Comparison of ENCODE assay signal across 9 mouse cellular contexts in genomic region chr3:129823293-129823692, GRCm38 (mm10). TPM values are rescaled to one million over a fixed set of nuclear protein-coding genes. Genes with fewer than 3 reads are reported as not detected.
DNase-seq lines count a peak whose midpoint lies in the region; ATAC-seq lines count a peak whose summit lies in the region.
"Had no signal": no experiment of that assay in that cellular context is flagged by ENCODE, and none has a peak within 500 bp of the region (broad histone marks: within the 10 kb centered on the region; RNA-seq: fewer than 3 reads in every experiment).

No protein-coding gene starts in this region.

- no peaks in the 10 kb centered on the region for H3K27me3 ChIP-seq in heart, embryonic 11.5 days (ENCODE audit: control insufficient read depth, insufficient read depth, low read length)
- H3K27me3 ChIP-seq in neural tube, embryonic 12.5 days (replicated peaks), result no peaks in the 10 kb centered on the region
- no peaks in the 10 kb centered on the region for H3K27me3 ChIP-seq in neural tube, embryonic 15.5 days (replicated peaks)
- H3K27me3 ChIP-seq: limb, embryonic 15.5 days had no signal

- H3K27ac ChIP-seq in heart, embryonic 11.5 days (ENCODE audit: low read depth, low read length), result no peak overlapping the region
- H3K27ac ChIP-seq in neural tube, embryonic 12.5 days, result no peak overlapping the region
- H3K27ac ChIP-seq in neural tube, embryonic 15.5 days (replicated peaks), result no peak overlapping the region
- H3K27ac ChIP-seq: limb, embryonic 15.5 days had no signal

- H3K36me3 ChIP-seq in heart, embryonic 11.5 days (ENCODE audit: control insufficient read depth, insufficient read depth, low read length), result peaks cover 13% of the 10 kb centered on the region
- H3K36me3 ChIP-seq in neural tube, embryonic 12.5 days, result peaks cover 31% of the 10 kb centered on the region
- peaks cover 16% of the 10 kb centered on the region for H3K36me3 ChIP-seq in neural tube, embryonic 15.5 days

- H3K4me1 ChIP-seq in heart, embryonic 11.5 days (ENCODE audit: control insufficient read depth, insufficient read depth, low read length), result no peaks in the 10 kb centered on the region
- H3K4me1 ChIP-seq in neural tube, embryonic 12.5 days, result no peaks in the 10 kb centered on the region
- peaks cover 3% of the 10 kb centered on the region; the same call in 1 of the 2 replicates for H3K4me1 ChIP-seq in neural tube, embryonic 15.5 days
- H3K4me1 ChIP-seq: limb, embryonic 15.5 days had no signal

- no peak for ATAC-seq in heart, embryonic 11.5 days (replicated peaks; ENCODE audit: insufficient number of reproducible peaks, low FRiP score, low TSS enrichment)
- ATAC-seq in neural tube, embryonic 12.5 days (ENCODE audit: low FRiP score, low read depth), result 0 out of 2 replicates have a peak, but pooled peaks have one; percentile 53
- no peak for ATAC-seq in neural tube, embryonic 15.5 days (ENCODE audit: low FRiP score)
- ATAC-seq in megakaryocyte progenitor cell, adult 5-6 weeks (replicated peaks; ENCODE audit: poor library complexity), result peak; percentile 92

- H3K4me3 ChIP-seq in heart, embryonic 11.5 days (ENCODE audit: low read depth, low read length), result no peak overlapping the region
- H3K4me3 ChIP-seq in neural tube, embryonic 12.5 days, result no peak overlapping the region
- no peak overlapping the region for H3K4me3 ChIP-seq in neural tube, embryonic 15.5 days (replicated peaks)
- H3K4me3 ChIP-seq: limb, embryonic 15.5 days had no signal

- DNase-seq in heart, adult 11 months, result peak; percentile 76
- peak; percentile 27 for DNase-seq in embryo, embryonic 11.5 days (ENCODE audit: low read depth, low spot score)
- no peak for DNase-seq in spleen, postnatal 14 days (ENCODE audit: low spot score in 2 of 2)
- DNase-seq in kidney, postnatal 4 days, result no peak

- no peak overlapping the region for H3K4me2 ChIP-seq in heart, embryonic 11.5 days
- no peak overlapping the region for H3K4me2 ChIP-seq in neural tube, embryonic 12.5 days (replicated peaks)
- no peak overlapping the region for H3K4me2 ChIP-seq in neural tube, embryonic 15.5 days
- H3K4me2 ChIP-seq: limb, embryonic 15.5 days had no signal

- WGBS in heart, embryonic 11.5 days (ENCODE audit: insufficient replicate concordance), result 54% methylated on average over 5 of the region's 5 CpGs
- WGBS in neural tube, embryonic 12.5 days, result 59% methylated on average over 5 of the region's 5 CpGs
- 57% methylated on average over 5 of the region's 5 CpGs for WGBS in neural tube, embryonic 15.5 days

- no peaks in the 10 kb centered on the region for H3K9me3 ChIP-seq in heart, embryonic 11.5 days (replicated peaks; ENCODE audit: control insufficient read depth, low read length)
- H3K9me3 ChIP-seq in neural tube, embryonic 12.5 days, result no peaks in the 10 kb centered on the region
- no peaks in the 10 kb centered on the region for H3K9me3 ChIP-seq in neural tube, embryonic 15.5 days (replicated peaks)
- H3K9me3 ChIP-seq: limb, embryonic 15.5 days had no signal

- no peak overlapping the region for H3K9ac ChIP-seq in heart, embryonic 11.5 days (ENCODE audit: low read depth, low read length)
- H3K9ac ChIP-seq in neural tube, embryonic 12.5 days, result no peak overlapping the region
- H3K9ac ChIP-seq in neural tube, embryonic 15.5 days (replicated peaks), result no peak overlapping the region
- H3K9ac ChIP-seq: limb, embryonic 15.5 days had no signal

RNA-seq across cellular contexts. Expression of gene Rrh, which starts 0.9 kb away (rescaled TPM):
- not detected in 2 replicates for polyA plus RNA-seq in heart, embryonic 11.5 days (2014; fragmentation: Nextera tagmentation; extraction: Ambion mirVana)
- 0.13 TPM in 1 of 2 replicates, not detected in the other for polyA plus RNA-seq in neural tube, embryonic 12.5 days (2016; fragmentation: Nextera tagmentation; extraction: Ambion mirVana)
- 0.14 TPM in 1 of 2 replicates, not detected in the other for polyA plus RNA-seq in neural tube, embryonic 15.5 days (2015; fragmentation: Nextera tagmentation; extraction: Ambion mirVana)
- total RNA-seq in megakaryocyte progenitor cell, adult 5-6 weeks (2015), result 0.07 and 0.35 TPM in 2 replicates
- total RNA-seq in megakaryocyte progenitor cell, adult 5-6 weeks (2017), result 0.12 and 0.47 TPM in 2 replicates

RNA-seq across cellular contexts. Expression of gene Gar1, which starts 7.9 kb away (rescaled TPM):
- 24.3 and 27.7 TPM in 2 replicates for polyA plus RNA-seq in heart, embryonic 11.5 days (2014; fragmentation: Nextera tagmentation; extraction: Ambion mirVana)
- 86.9 and 88.4 TPM in 2 replicates for polyA plus RNA-seq in neural tube, embryonic 12.5 days (2016; fragmentation: Nextera tagmentation; extraction: Ambion mirVana)
- polyA plus RNA-seq in neural tube, embryonic 15.5 days (2015; fragmentation: Nextera tagmentation; extraction: Ambion mirVana), result 45.1 and 55.5 TPM in 2 replicates
- total RNA-seq in megakaryocyte progenitor cell, adult 5-6 weeks (2015), result 49.3 and 64.6 TPM in 2 replicates
- total RNA-seq in megakaryocyte progenitor cell, adult 5-6 weeks (2017), result 23.6 and 26.9 TPM in 2 replicates

RNA-seq across cellular contexts. Expression of gene Cfi, which starts 12.4 kb away (rescaled TPM):
- polyA plus RNA-seq in heart, embryonic 11.5 days (2014; fragmentation: Nextera tagmentation; extraction: Ambion mirVana), result 1.3 and 2.8 TPM in 2 replicates
- 0.22 and 0.32 TPM in 2 replicates for polyA plus RNA-seq in neural tube, embryonic 12.5 days (2016; fragmentation: Nextera tagmentation; extraction: Ambion mirVana)
- 0.73 and 1.1 TPM in 2 replicates for polyA plus RNA-seq in neural tube, embryonic 15.5 days (2015; fragmentation: Nextera tagmentation; extraction: Ambion mirVana)
- total RNA-seq in megakaryocyte progenitor cell, adult 5-6 weeks (2015), result not detected in 2 replicates
- not detected in 2 replicates for total RNA-seq in megakaryocyte progenitor cell, adult 5-6 weeks (2017)

RNA-seq across cellular contexts. Expression of gene Lrit3, which starts 19.5 kb away (rescaled TPM):
- not detected in 2 replicates for polyA plus RNA-seq in heart, embryonic 11.5 days (2014; fragmentation: Nextera tagmentation; extraction: Ambion mirVana)
- not detected in 2 replicates for polyA plus RNA-seq in neural tube, embryonic 12.5 days (2016; fragmentation: Nextera tagmentation; extraction: Ambion mirVana)
- polyA plus RNA-seq in neural tube, embryonic 15.5 days (2015; fragmentation: Nextera tagmentation; extraction: Ambion mirVana), result not detected in 2 replicates
- total RNA-seq in megakaryocyte progenitor cell, adult 5-6 weeks (2015), result not detected in 2 replicates
- not detected in 2 replicates for total RNA-seq in megakaryocyte progenitor cell, adult 5-6 weeks (2017)
- polyA plus RNA-seq: limb, embryonic 15.5 days had no signal

RNA-seq across cellular contexts. Expression of gene Pla2g12a, which starts 55.1 kb away (rescaled TPM):
- 58.8 and 61.0 TPM in 2 replicates for polyA plus RNA-seq in heart, embryonic 11.5 days (2014; fragmentation: Nextera tagmentation; extraction: Ambion mirVana)
- polyA plus RNA-seq in neural tube, embryonic 12.5 days (2016; fragmentation: Nextera tagmentation; extraction: Ambion mirVana), result 22.6 and 24.4 TPM in 2 replicates
- 37.5 and 43.4 TPM in 2 replicates for polyA plus RNA-seq in neural tube, embryonic 15.5 days (2015; fragmentation: Nextera tagmentation; extraction: Ambion mirVana)
- 32.2 and 40.1 TPM in 2 replicates for total RNA-seq in megakaryocyte progenitor cell, adult 5-6 weeks (2015)
- total RNA-seq in megakaryocyte progenitor cell, adult 5-6 weeks (2017), result 24.3 and 31.3 TPM in 2 replicates

Comparison
In these comparisons a context has a peak if more than half of its experiments do, and no peak if none do; other contexts are left out.
1. ATAC-seq: peak in neural tube, embryonic 12.5 days (single experiment) and megakaryocyte progenitor cell, adult 5-6 weeks (single experiment); none in heart, embryonic 11.5 days (single experiment) and neural tube, embryonic 15.5 days (single experiment).
2. DNase-seq: peak in heart, adult 11 months (single experiment) and embryo, embryonic 11.5 days (single experiment); none in spleen, postnatal 14 days (0 of 2) and kidney, postnatal 4 days (0 of 2).